Mouse (Mus musculus): ENCODE measurements at regions not wholly inside any gene's neighbourhood (a gene's known extent, or its start where the extent isn't known, plus 50 kb on each side); places are given as distances from the start of the nearest gene placed in this dataset.
A peak's percentile ranks its signal among the peaks of the same experiment; 100 is the strongest.

DNA sequence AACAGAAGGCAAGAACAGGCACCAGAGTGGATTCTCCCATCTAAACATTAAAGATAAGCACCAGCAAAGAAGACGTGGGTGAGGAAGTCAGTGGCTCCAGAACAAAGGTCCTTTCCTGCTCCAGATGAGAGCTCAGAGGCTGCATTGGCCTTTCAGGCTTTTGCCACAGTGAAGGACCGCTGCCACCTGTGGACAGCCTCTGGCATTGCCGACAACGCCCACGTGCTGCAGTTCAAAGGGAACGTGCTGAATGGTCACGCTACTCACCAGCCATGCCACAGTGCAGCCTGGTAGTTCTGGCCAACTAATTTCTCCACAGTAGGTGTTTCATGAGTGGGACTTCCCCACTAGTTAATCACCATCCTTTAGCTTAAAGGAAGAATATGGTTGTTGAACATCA lies 365.1 kb downstream of the Dmrt2 start:
- peak; percentile 19 for DNase-seq (ENCODE audit: low read depth, low spot score)

DNA sequence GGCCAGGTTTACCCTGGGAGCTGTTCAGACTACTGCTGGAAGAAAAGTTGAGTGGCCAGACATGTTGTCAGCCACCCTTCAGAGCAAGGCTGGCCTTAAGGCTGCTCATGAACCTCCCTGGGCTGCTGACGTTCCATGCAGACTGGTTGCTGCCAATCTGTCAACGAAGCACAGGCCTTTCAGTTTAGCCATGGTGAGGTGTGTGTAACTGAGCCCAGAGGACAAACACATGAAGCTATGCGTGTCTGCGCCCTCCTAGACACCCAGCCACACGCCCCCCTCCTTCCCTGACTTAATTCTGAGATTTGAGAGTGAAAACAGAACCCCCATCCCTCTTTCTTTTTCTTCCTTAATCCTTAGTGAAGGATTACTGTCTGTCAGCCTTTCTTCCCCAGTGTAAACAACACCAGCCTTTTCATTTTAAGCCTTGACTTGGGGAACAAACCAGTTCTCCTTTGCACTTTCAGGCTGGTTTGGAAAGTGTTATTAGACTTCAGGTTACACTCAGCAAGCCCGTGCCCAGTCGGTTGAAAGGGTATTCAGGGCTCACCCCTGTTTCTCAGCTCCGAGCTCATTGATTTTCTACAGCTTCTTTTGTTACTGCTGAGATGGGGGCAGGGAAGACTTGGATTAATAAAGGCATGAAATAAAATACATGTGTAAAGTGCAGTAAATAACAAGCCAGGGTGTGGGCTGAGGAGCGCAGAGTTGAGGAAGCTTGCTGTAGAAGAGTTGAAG lies 379.4 kb downstream of the Dmrt2 start:
- DNase-seq (ENCODE audit: low read depth, low spot score) = no peak

DNA sequence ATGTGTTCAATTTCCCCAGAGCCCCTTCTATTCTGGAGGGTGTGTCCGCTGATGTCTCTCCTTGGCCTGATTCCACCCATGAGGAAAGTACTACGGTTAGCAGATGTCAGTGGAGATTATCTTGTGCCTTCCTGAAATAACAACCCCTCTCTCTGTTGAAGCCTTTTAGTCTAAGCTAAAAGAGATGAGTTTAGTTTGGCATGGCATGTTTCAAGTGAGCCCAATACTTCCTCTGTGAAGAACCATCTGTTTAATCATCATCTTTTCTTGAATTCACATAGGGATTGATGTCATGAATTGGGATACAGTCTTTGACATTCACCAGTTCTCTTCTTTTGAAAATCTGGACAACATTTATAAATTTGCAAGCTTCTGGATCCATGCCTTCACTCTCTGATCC lies 387.5 kb downstream of the Dmrt2 start:
- no peak for DNase-seq (ENCODE audit: low read depth, low spot score)

DNA sequence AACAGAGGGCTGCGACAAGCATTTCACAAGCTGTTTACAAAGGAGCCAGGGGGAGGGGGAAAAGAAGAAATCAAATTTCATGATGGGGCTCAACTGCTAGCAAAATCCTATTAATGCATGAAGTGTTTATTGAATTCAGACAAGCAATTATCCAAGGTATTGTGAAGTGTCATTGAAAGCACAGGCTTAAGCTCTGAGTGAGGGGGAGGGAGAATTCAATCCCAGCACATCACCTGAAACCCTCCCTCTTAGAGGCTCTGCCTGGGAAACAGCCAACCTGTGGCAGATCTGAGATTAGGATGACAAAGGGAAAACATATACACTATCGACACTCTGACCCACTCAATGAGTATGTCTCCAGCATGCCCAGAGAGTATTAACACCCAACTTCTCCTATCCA lies 396.3 kb downstream of the Dmrt2 start:
- no peak for DNase-seq (ENCODE audit: low read depth, low spot score)

DNA sequence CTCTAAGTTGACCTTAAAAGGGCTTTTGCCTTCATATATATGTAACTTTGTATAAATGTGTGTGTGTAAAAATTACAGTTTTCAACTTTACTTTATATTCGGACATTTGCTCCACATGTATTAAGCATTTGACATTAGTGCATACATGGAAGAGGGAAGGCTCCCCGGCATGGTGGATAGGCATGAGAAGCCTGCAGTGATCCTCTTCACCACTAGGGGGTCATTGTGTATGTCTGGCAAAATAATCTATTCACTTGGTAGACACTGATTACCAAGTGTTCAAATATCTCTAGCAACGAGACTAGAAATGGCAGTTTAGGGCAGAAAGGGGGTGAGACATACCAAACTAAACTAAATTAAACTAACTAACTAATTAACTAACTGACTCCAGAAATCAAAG lies 397.7 kb downstream of the Dmrt2 start:
- peak; percentile 36 for DNase-seq (ENCODE audit: low read depth, low spot score)

DNA sequence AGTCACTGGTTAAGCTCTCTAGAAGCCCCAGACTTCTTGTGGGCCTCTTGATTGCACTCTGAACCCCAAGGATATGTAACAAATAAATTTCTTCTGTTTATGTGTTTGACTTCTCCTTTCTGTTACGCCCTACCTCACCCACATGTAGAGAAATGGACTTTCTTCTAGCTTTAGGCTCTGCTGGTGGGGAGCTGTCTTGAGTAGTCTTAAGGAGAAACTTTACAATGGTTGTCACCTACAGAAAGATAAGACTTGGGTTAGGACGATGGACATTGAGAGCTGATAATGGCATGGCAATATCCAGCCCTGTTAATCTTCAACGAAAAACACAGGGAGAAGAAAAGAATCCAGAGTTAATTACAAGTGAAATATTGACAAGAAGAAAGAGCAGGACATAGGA lies 416.1 kb downstream of the Dmrt2 start:
- DNase-seq (ENCODE audit: low read depth, low spot score) = no peak

DNA sequence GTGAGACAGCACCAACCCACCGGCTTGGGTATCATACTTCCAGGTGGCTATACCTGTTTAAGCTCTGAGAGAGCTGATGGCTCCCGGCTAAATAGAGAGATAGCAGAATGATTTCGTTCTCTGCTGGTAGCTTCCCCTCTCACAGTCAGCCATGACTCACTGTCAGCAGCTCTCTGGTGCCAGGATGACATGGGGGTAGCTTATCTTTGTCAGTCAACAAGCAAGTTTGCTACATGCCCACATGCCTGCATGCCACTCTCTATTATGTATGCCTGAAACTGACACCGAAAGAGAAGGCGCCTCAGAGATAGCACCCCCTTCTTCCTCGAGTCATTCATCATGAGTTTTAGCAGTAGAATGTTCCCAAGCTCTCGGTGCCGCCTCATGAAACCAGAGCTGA lies 419.2 kb downstream of the Dmrt2 start:
- no peak for DNase-seq (ENCODE audit: low read depth, low spot score)

DNA sequence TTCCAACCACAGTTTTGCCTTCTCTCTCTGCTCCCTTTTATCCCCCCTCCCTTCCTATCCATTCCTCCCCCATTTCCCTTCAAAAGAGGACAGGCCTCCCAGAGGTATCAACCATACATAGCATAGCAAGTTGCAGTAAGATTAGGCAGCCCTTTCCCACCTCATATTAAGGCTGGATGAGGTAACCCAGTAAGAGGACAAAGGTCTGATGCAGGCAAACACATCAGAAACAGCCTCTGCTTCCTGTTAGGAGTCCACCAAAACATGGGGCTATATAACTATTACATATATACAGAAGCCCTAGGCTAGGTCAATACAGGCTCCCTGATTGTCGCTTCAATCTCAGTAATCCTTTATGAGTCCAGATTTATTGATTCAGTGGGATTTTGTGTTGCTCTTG lies 421.6 kb downstream of the Dmrt2 start:
- DNase-seq (ENCODE audit: low read depth, low spot score) = no peak

DNA sequence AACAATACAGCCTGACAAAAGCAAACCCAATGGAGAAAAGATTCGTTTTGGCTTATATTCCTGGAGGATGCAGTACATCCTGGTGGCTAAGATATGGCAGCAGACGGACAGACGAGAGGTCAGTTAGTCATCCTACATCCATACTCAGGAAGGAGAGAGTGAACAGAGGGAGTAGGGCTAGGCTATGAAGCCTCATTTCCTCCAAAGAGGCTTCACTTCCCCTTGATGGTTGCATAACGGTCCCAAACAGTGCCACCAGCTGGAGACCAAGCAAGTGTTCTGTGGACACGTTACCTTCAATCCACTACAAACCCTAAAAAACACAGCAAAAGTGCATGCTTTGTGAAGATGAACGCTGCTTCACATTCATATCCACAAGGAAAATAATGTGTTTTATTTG lies 442.1 kb downstream of the Dmrt2 start:
- no peak for DNase-seq (ENCODE audit: low read depth, low spot score)

DNA sequence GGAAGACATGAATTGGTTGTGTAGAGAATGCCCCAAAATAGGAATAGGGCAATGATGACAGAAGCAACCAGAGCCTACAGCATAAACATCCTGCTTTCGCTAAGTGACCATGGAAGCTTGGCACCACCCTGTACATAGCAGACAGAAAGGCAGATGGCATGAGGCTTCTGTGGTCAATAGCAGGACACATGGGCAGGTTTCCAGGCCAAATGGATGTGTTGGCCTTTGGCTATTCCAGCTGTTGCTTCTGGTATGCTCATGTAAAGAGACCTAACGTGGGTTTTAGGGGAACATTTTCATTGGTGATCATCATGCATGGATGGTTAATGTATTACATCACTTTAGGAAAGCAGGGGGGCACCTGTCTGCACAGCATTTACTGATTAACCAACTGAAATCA lies 456.2 kb downstream of the Dmrt2 start:
- DNase-seq (ENCODE audit: low read depth, low spot score) = no peak

DNA sequence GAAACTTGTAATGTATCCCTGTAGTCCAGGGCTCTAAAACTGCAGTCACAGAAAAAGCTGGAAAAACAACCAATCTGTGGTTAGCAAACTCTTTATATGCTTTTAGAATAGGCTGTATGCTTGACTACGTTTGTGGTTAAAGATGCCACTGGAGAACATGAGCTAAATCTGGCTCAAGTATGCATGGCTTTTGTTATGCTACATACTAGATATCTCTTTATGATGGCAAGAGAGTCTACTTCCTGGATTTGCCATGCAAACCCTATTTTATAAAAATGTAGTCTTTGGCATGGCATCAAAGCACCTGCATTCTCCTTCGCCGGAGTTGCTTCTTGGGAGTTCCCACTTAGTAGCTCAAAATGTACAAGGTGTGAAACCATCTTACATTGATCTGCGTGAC lies 462.2 kb downstream of the Dmrt2 start:
- no peak for DNase-seq (ENCODE audit: low read depth, low spot score)

DNA sequence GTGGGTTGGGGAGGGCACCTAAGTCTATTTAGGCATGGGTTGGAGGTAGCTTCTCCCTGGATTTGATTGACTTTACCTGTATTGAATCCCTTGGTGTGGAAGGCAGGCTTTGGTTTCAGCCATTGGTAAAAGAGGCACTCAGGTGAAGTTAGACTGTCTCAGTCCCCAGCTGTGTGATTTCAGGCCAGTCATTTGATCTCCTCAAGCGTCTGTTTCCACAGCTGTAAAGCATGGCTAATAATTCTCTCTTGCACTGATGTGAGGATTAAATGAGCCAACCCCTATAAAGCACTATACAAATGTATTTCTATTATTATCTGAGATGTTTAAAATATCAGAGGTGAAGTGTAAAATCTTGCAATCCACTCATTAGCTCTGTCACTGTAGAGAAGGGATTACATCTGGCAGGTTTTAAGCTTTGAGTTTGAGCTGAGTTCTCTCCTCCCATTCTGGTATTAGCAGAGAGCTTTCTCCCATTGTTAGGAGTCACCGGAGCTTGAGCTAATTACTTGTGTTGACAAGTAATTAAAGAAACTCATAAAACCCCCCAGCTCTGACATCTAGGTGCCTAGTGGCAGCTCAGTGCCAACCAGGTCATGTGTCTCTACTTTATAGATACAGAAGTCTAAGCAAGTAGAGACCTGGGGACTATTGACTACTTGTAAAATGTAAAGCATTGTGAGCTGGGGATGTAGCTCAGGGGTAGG lies 463.3 kb downstream of the Dmrt2 start:
- DNase-seq (ENCODE audit: low read depth, low spot score) = no peak

DNA sequence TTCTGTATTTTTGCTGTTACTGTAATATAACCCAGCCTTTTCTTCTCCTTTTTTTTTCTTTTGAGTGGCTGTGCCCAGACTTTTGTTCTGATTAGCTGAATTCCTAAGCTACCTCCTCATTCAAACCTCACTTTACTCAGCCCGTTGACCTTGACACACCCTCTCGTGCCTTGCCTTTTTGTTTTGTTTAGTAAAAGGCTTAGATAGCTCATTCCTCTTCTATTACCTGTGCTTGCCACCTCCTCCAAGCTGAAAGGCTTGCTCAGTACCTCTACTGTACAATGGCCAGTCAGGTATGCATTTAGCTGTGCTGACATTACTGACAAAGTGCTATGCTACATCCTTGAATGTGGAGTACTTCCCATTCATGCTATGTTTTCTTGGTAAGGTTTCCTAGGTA lies 464.2 kb upstream of the Smarca2 start:
- DNase-seq (ENCODE audit: low read depth, low spot score) = peak; percentile 93

DNA sequence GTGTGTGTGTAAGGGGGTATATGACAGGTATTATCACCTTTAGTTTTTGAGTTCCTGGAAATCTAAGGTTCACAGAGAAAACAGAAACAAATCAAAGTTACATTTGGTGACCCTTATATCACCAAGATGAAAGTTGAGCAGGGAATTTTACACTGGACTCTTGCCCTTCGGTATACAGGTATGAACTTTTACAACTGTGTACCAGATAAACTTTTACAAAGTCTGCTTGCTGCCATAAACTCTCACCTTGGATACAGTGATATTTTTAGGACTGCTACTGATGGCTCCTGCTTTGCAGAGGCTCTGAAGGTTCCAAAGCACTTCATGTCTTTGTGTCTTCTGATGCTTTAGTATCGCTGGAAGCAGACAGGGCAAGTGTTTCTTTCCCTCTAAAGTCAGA lies 461.3 kb upstream of the Smarca2 start:
- no peak for DNase-seq (ENCODE audit: low read depth, low spot score)

DNA sequence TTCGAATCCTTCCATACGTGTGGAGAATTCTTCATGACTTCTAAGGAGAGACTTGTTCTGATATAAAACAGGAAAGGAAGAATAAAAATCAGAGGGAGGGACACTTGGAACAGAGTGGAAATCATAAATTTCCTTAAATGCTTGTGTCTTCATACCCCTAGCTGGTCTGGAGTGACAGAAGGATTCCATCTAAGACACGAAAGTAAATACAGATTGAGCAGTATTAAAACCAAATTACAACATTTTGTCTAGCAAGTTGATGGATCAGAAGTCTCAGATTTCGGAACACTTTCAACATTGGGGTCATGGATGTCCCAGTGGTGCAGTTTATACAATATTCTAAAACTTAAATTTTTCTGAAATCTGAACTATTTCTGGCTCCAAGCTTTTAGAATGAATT lies 453.6 kb upstream of the Smarca2 start:
- DNase-seq (ENCODE audit: low read depth, low spot score) = no peak

DNA sequence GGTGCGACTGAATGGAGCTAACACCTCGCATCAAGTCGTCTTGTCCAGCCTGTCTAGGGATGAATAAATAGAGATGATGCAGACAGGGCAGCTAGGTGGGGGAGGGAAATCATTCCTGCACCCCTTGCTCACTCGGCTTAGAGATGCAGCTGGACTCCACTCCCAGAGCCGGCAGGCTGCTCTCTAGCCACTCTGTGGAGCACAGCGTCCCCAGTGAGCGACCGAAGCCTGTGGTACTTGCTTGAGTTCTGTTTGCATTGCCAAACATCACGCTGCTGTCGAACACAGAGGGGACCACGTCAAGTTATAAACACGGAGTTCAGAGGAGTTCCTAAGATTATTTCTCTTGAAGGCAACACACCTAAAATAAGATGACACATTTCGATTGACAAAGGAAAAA lies 439.9 kb upstream of the Smarca2 start:
- no peak for DNase-seq (ENCODE audit: low read depth, low spot score)

DNA sequence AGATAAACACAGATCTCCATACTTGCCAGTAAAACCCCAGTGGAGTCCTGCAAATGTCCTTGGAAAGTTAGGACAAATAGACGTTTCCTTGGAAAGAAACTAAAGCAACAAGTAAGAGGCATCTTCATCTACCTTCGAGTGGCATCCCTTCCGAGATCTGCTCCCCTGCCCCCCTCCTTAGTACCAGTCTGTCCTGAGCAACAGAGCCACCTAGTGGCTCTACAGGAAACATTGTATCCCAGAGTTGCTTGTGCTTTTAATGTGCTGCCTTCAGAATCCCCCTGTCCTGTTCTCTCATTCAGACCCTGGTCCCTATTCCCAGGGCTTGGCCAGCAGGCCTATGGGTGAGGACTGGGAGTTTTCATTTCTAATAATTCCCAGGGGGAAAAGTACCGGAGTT lies 423.1 kb upstream of the Smarca2 start:
- DNase-seq (ENCODE audit: low read depth, low spot score) = peak; percentile 47

DNA sequence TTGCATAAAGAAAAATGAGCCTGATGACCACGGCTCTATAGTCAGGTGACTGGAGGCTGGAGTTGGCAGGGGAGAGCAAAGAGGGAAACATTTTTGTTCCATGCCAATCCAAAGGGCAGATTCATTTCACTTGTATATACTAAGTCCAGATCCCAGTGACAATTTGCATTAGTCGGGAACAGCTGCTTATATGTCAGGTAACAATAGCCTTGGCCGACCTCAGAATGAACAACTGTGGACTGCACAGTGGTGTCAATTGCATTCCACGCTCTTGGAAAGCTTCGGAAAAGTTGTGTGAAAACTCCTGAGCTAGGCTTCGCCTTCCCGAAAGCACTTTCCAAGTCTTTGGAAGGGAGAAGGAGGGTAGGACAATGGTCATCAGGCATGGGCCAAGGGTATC lies 419.8 kb upstream of the Smarca2 start:
- no peak for DNase-seq (ENCODE audit: low read depth, low spot score)

DNA sequence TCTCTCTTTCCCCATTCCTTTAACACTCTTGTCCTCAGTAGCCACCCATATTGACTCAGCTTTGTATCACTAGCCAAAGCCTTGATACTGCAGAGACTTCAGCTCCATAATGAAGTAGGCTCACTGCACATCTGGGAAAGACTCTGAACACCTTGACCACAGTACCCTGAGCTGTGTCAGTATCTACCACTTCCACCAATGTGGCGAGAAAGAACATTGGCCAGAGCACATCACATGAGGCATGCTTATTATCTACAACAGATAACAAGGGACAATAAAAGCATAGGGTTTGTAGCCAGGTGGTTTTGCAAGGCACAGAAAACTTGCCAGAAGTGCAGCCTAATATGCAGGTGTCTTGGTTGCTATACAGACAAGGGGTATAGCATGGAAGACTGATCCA lies 414.0 kb upstream of the Smarca2 start:
- no peak for DNase-seq (ENCODE audit: low read depth, low spot score)

DNA sequence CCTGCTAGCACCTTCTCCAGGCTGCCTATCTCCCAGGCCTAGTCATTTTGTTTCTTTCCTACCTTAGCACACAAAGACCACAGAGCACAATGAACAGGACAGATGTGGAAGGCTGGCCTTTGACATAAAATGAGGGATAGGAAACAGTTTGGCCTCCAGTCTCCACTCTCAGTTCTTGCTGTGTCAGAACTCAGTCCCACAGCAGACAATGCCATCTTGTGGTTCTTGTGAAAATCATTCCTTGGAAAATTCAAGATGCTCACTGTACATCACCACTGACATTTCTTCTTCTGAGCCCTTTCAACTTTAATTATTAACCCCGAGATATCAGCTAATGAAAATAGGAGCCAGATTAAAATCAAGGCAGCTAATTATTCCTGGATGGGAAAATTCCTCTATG lies 411.2 kb upstream of the Smarca2 start:
- no peak for DNase-seq (ENCODE audit: low read depth, low spot score)

DNA sequence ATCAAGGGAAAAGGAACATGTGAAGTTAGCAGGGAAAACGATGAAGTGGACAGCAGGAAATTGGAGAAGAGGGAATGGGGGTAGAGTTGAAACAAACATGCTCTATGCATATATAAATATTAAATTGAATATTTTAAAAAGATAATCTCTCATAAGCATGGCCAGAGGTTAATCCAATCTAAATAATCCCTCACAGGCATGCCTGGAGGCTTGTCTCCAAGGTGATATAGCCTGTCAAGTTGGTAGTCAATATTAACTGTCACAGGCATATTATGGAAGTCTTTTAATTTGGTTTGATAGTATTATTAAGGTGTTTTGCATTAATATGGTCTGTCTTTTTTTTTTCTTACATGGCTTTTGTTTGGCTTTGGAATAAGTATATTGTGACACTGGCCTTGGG lies 396.1 kb upstream of the Smarca2 start:
- DNase-seq (ENCODE audit: low read depth, low spot score) = no peak

DNA sequence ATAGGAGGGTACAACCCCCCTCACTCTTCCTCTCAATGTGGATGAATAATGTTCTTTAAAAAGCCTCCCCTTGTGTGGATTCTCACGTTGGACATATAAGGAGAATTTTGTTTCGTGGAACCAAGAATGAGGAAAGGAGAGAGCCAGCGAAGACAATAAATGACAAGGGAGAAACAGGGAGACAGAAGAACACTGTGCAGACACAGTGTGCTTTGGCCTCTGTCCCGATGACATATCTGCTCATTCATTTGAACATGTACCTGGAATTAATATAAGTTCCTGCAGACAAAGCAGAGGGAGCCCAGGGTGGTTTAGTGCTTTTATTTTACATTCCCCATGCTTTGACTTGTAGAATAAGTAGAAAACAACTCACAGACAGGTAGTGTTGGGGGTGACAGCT lies 370.3 kb upstream of the Smarca2 start:
- no peak for DNase-seq (ENCODE audit: low read depth, low spot score)

DNA sequence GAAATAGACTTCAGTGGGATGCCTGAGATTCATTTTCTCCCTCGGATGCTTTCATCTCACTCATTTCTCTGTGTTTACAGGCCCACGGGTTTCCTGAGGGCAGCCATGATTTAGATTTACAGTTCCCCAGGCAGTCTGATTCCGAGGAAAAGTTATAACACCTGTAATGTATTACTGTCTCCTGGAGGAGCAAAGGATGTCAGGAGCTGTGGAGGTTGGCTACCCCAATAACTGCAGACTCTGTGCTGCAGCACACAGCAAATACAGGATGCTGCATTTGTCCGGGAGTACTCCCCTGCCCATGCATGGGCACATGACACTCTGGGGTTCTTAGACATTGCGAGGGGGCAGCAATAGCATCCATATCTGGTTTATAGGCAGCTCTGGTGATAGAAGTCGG lies 360.8 kb upstream of the Smarca2 start:
- DNase-seq (ENCODE audit: low read depth, low spot score) = no peak

DNA sequence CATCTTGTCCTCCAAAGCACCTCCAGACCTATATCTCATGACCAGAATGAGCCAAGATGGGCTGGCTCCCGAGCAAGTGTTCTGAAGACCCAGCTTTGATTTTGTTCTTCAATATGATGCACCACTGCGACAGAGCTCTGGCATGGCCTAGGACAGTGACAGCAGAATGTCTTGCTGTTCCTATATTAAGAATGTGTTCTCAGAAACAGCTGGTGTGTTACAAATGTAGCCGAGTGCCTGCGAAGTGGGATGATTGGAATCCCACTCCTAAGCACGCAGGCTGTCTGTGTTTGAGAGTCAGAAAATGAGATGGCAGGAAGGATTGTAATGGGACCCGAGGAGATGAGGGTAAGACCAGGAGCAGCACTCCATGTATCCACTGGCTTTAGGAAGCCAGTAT lies 355.1 kb upstream of the Smarca2 start:
- DNase-seq (ENCODE audit: low read depth, low spot score) = no peak
